Mouse (Mus musculus) thymus, postnatal 4 days (tissue): Measurements from ENCODE around the gene Tmod4.

Experiments
- DNase-seq: peaks from one replicate; pipeline ENCODE4 v3.0.0; 2021

Tmod4 gene

GRCm38 (mm10) chr3:95139586-95140288 is 15.5 kb downstream of the Tmod4 start:
- peak; percentile 26 for DNase-seq

GRCm38 (mm10) chr3:95140289-95140595 is 16.0 kb downstream of the Tmod4 start:
- no peak for DNase-seq

DNA sequence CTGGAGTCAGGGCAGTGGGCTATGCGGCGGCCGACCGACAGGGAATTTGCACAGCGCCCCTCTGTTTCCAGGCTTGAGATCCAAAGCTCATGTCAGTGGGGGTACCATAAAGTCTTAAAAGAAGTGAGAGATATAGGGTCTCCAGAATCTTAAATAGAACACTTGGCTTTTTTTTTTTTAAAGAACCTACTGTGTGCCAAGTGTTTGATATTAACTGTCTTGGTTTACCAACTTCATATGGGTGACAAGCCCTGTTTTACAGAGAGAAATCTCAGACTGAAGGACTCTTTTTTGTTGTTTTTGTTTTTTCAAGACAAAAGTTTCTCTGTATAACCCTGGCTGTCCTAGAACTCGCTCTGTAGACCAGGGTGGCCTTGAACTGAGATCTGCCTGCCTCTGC is 16.5 kb downstream of the Tmod4 start:
- no peak for DNase-seq

GRCm38 (mm10) chr3:95141474-95141873 is 17.2 kb downstream of the Tmod4 start:
- DNase-seq, result peak; percentile 79

DNA sequence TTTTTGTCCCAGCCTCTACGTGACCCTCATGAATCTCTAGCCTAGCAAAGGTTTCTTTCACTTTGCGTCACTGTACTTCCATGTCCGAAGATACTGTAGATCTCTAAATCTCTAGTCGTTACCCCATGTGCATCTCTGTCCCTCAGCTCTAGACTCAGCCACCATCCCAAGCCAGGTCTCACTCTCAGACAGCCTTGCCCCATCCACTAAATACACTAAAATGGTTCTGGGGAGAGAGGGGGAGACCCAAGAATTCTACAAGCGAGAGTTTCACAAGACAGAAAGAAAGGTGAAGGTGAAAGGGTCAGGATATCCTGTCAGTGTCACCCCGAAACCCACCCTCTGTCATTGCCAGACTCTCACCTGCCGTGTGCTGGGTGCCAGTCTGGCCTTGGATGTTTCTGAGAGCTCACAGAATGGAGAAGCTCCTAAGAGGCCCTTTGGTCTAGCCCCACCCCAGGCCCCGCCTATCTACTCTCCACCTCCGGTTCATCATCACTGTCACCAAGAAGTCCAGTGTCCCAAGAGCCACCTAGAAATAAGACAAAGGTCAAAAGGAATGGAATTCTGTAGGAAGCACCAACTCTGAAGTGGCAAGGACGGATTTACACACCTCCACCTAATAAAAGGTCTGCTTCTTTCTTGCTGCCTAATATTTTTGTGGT is 17.8 kb downstream of the Tmod4 start, which contains the start of gene Tnfaip8l2:
TSS of gene Tnfaip8l2 (minus strand) at position 409 of the 665 bp plus-strand sequence.
- peak; percentile 75 for DNase-seq

DNA sequence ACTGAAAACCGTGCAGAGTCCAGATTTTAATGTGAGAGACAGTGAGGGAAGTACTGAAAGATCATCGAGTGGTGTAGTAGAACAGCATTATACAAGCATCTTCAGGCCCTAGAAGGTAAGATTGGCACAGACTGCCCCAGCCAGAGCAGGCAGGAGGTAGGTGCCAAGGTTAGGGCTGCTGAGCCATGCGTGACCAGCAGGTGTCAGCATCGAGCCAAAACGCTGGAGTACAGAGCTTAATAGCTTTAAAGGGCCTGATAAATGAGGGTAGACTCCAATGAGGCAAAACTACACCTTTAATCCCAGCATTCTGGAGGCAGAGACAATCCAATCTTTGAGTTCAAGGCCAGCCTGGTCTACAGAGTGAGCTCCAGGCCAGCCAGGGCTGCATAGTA is 18.3 kb downstream of the Tmod4 start:
- DNase-seq, result peak; percentile 94

DNA sequence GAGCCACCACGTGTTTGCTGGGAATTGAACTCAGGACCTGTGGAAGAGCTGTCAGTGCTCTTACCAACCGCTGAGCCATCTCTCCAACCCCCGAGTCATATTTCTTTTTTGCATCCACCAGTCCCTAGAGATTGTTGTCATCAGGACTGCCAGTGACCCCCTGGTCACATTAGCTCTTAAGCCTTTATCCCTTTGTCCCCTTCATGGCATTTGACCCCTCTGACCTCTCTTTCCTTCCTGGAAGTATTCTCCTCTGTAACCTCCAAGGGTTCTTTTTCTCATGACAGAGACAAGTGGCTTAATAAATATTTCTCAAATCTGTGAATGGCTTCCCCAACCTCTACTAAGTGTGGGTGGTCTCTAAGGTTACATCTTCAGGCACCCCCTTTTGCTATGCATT is 23.6 kb downstream of the Tmod4 start:
- DNase-seq, result no peak

GRCm38 (mm10) chr3:95153874-95154273 is 29.6 kb downstream of the Tmod4 start:
- peak; percentile 82 for DNase-seq

GRCm38 (mm10) chr3:95159511-95159986 is 35.3 kb downstream of the Tmod4 start:
- no peak for DNase-seq

- DNase-seq, result peak; percentile 90
Observed at GRCm38 (mm10) chr3:95159987-95160963, 36.0 kb downstream of the Tmod4 start, which contains the start of gene Sema6c. Gene Sema6c, plus strand, starts transcription at chr3:95160457.

- DNase-seq, result peak; percentile 42
Observed at GRCm38 (mm10) chr3:95161041-95161551, 36.8 kb downstream of the Tmod4 start.

GRCm38 (mm10) chr3:95161618-95162344 is 37.5 kb downstream of the Tmod4 start:
- DNase-seq, result no peak

DNA sequence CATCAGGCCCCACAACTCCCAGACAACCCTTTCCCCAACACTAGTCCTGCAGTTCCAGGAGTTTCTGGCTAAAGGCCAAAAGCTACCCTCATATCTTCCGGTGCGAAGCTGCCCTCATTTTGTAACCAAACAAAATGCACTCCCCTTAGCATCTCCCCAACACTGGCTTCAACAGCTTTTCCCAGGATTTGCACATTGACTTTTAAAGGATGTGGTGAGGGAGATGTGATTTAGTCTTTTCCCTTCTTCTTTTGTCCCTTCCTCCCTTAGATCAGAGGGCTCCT is 38.0 kb downstream of the Tmod4 start:
- no peak for DNase-seq

GRCm38 (mm10) chr3:95163419-95164255 is 39.4 kb downstream of the Tmod4 start:
- no peak for DNase-seq

- no peak for DNase-seq
Observed at GRCm38 (mm10) chr3:95164256-95164550, 39.9 kb downstream of the Tmod4 start.

DNA sequence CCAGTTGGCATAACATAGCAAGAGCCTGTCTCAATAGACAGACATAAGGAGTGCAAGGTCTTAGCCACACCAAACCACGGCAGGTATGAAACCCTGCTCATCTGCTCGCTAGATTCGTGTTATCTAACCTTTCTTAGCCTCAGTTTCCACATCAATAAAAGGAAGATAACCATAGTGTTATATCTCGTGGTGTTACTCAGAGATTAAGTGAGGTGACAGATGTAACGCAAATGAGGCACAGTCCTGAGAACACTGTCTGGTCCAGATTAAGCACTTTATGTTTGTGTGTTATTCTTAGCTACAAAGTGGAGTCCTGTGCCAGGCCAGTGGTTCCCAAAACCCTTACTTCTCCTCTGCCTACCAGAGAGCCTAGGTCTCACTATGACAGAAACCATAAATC is 40.6 kb downstream of the Tmod4 start:
- no peak for DNase-seq

DNA sequence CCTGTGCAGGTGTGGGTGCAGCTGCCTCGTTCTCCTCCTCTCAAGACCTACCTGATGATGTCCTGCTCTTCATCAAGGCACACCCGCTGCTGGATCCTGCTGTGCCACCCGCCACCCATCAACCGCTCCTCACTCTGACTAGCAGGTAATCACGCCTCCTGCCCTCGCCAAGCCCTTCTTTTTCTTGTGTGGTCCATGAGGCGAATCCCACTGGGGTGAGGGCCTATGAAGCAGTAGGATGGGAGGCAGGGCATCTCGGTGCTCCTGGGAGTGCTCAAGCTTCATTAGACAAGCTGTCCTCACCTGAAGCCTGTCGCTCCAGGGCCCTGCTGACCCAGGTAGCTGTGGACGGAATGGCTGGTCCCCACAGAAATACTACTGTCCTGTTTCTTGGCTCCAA is 45.7 kb downstream of the Tmod4 start:
- no peak for DNase-seq

- no peak for DNase-seq
Observed at GRCm38 (mm10) chr3:95171105-95171504, 46.8 kb downstream of the Tmod4 start.

DNA sequence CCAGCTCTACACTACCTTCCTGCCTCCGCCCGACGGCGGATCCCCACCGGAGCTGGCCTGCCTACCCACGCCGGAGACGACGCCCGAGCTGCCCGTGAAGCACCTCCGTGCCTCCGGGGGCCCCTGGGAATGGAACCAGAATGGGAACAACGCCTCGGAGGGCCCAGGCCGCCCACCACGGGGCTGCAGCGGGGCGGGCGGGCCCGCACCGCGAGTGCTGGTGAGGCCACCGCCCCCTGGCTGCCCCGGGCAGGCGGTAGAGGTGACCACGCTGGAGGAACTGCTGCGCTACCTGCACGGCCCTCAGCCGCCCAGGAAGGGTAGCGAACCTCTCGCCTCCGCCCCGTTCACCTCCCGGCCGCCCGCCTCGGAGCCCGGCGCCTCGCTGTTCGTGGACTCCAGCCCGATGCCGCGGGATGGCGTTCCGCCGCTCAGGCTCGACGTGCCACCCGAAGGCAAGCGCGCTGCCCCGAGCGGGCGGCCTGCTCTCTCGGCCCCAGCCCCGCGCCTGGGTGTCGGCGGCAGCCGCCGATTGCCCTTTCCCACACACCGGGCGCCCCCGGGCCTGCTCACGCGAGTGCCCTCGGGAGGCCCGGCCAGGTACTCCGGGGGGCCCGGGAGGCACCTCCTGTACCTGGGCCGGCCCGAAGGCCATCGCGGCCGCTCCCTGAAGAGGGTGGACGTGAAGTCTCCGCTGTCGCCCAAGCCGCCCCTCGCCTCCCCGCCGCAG is 48.4 kb downstream of the Tmod4 start:
- DNase-seq, result peak; percentile 39

DNA sequence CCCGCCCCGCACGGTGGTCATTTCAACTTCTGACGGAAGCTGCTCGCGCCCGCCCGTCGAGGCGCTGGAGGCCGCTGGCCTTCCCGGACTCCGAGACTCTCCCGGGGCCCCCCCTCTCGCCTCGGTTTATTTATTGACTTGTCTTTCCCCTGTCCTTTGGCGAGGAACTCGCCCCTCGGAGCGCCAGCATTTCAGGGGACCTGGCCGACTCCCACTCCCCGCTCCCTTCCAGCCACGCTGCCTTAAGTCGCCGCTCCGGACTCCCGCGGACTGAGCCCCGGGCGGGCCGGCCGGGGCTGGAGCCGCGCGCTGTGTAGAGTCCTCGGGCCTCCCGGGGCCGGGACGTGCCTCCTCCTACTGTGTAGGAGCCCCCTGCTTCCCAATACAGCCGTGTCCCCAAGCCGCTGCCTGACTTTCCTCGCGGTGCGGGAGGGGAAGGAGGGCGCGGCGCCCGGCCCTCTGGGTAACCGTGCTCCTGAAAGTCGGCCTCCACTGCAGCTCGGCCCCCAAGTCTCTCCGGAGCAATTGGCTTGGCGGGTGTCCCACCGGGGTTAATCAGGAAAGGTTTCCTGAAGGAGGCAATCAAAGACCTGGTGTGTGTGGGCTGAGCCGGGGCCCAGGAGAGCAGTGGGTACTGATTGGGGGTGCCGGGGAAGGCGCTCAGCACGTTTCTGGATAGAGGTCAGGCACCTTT is 49.1 kb downstream of the Tmod4 start:
- peak; percentile 38 for DNase-seq
